Mouse (Mus musculus): ENCODE data around the gene Hao1. TPM values are rescaled to one million over a fixed set of nuclear protein-coding genes. Genes with fewer than 3 reads are reported as not detected.

Gene Hao1
- polyA plus RNA-seq, 1 experiment = 0.04 TPM

DNA sequence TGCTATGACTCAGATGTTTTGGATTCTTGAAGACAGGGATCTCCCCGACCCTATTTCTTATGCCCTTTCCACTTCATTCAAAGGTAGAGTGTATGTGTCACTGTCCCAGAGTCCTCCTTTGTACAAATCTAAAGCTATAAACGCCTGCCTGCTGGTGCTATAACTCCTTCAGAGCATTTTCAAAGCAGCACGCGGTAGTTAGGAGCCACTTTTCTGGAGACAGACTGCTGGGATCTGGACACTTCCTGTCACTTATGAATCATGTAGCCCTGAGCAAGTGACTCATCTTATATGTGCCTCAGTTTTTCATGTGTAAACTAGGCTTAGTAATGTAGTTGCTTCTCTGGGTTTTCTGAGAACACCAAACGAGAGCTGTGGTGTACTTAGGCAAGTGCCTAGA, 9.1 kb downstream of the Hao1 start:
- no peak overlapping the region for H3K27ac ChIP-seq (ENCODE audit: control insufficient read depth, insufficient read depth, low read length)
- no peaks in the 10 kb centered on the region for H3K27me3 ChIP-seq (ENCODE audit: control insufficient read depth, insufficient read depth, low read length)
- DNase-seq = no peak
- no peaks in the 10 kb centered on the region for H3K36me3 ChIP-seq (ENCODE audit: control insufficient read depth, insufficient read depth, low read length)
- 32% methylated on average over 5 of the region's 5 CpGs for WGBS
- H3K4me3 ChIP-seq (ENCODE audit: control insufficient read depth, insufficient read depth, low read length) = no peak overlapping the region
- H3K4me1 ChIP-seq (replicated peaks; ENCODE audit: control insufficient read depth, insufficient read depth, low read length) = no peaks in the 10 kb centered on the region
- TF ChIP-seq POLR2A (IDR thresholded peaks at IDR 0.05; ENCODE audit: control insufficient read depth, extremely low read depth, insufficient read depth, low read length, poor library complexity) (no peak), CTCF (IDR thresholded peaks at IDR 0.05; ENCODE audit: borderline replicate concordance, control insufficient read depth, extremely low read depth, insufficient read depth, low read length, poor library complexity) (no peak)

DNA sequence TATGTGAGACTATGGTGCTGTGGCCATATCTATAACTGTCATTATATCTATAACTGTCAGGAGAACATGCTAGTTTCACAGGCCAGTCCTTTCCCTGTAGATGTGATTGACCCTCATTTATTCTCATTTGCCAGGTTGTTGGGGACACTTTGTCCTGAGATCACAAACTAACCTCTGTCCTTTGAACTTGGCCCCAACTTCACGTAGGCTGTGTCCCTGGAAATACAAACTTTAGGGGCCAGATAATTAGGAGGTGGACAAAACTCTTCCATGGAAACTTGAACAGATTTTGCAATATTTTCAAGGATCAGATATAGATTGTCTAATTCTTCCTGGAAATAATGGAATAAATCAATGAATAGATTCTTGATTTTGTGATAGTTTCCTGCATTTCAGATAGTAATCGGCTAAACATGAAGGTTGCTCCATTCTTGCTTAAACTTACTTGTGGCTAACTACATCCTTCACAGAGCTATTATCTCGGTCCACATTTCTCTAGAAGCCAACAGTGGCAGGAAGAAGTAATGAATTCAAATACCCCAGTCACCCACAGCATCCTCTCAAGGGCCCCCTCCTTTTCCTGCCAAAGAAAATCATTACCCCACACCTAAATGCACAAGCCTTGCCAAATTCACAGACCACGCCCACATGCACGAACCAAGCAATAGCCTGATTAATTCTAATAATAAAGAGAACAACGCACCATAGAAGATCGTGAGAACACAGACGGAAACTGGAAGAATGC, 9.7 kb downstream of the Hao1 start:
- H3K27ac ChIP-seq (ENCODE audit: control insufficient read depth, insufficient read depth, low read length) = no peak overlapping the region
- WGBS = 18% methylated on average over 8 of the region's 8 CpGs
- no peaks in the 10 kb centered on the region for H3K27me3 ChIP-seq (ENCODE audit: control insufficient read depth, insufficient read depth, low read length)
- H3K4me3 ChIP-seq (ENCODE audit: control insufficient read depth, insufficient read depth, low read length) = no peak overlapping the region
- TF ChIP-seq CTCF (IDR thresholded peaks at IDR 0.05; ENCODE audit: borderline replicate concordance, control insufficient read depth, extremely low read depth, insufficient read depth, low read length, poor library complexity) (no peak), POLR2A (IDR thresholded peaks at IDR 0.05; ENCODE audit: control insufficient read depth, extremely low read depth, insufficient read depth, low read length, poor library complexity) (no peak)
- no peaks in the 10 kb centered on the region for H3K36me3 ChIP-seq (ENCODE audit: control insufficient read depth, insufficient read depth, low read length)
- no peak for DNase-seq
- H3K4me1 ChIP-seq (replicated peaks; ENCODE audit: control insufficient read depth, insufficient read depth, low read length) = no peaks in the 10 kb centered on the region

DNA sequence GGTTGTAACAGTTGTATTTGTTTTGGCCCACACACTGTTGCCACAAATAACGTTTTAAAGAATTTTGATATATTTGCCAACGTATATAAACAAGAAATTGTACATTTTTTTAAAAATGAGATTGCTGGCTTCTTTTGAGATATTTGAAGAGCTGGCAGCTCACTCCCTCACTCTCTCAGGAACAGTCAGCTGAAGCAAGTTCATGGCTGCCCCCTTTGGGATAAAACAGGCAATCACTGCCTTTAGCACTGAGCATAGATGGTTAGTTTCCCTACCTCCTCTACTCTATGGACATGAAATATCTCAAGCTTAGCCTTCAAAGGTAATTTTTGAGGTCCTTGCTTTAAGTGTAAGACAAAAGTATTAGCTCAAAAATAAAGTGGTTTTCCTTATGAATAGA, 10.7 kb downstream of the Hao1 start:
- Histone ChIP-seq H3K27me3 (ENCODE audit: control insufficient read depth, insufficient read depth, low read length) (no peaks in the 10 kb centered on the region), H3K27ac (ENCODE audit: control insufficient read depth, insufficient read depth, low read length) (no peak overlapping the region), H3K36me3 (ENCODE audit: control insufficient read depth, insufficient read depth, low read length) (no peaks in the 10 kb centered on the region), H3K4me3 (ENCODE audit: control insufficient read depth, insufficient read depth, low read length) (no peak overlapping the region), H3K4me1 (replicated peaks; ENCODE audit: control insufficient read depth, insufficient read depth, low read length) (no peaks in the 10 kb centered on the region)
- DNase-seq = no peak
- TF ChIP-seq POLR2A (IDR thresholded peaks at IDR 0.05; ENCODE audit: control insufficient read depth, extremely low read depth, insufficient read depth, low read length, poor library complexity) (no peak), CTCF (IDR thresholded peaks at IDR 0.05; ENCODE audit: borderline replicate concordance, control insufficient read depth, extremely low read depth, insufficient read depth, low read length, poor library complexity) (no peak)
- 76% methylated on average over 2 of the region's 2 CpGs for WGBS

DNA sequence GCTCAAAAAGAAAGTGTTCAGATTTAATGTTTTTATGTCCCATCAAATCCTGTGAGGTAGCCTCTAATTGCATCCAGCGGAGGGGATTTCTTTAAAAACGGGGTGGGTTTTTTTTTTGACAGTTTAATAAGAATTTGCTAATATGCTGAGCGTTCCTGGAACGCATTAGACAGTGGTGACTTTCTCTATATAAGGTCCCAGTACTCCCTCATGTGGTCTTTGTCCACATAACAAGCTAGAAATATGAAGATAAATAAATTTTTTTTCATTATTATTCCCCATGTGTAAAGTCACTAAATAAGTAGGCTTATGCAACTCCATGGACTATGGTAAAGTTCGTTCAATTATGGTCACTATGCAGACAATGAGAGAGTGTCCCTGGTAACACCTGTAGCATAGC, 13.1 kb downstream of the Hao1 start:
- H3K27me3 ChIP-seq (ENCODE audit: control insufficient read depth, insufficient read depth, low read length) = no peaks in the 10 kb centered on the region
- TF ChIP-seq CTCF (IDR thresholded peaks at IDR 0.05; ENCODE audit: borderline replicate concordance, control insufficient read depth, extremely low read depth, insufficient read depth, low read length, poor library complexity) (no peak), POLR2A (IDR thresholded peaks at IDR 0.05; ENCODE audit: control insufficient read depth, extremely low read depth, insufficient read depth, low read length, poor library complexity) (no peak)
- H3K27ac ChIP-seq (ENCODE audit: control insufficient read depth, insufficient read depth, low read length) = no peak overlapping the region
- H3K4me3 ChIP-seq (ENCODE audit: control insufficient read depth, insufficient read depth, low read length) = no peak overlapping the region
- no peak for DNase-seq
- no peaks in the 10 kb centered on the region for H3K36me3 ChIP-seq (ENCODE audit: control insufficient read depth, insufficient read depth, low read length)
- WGBS = 20% methylated on average over 5 of the region's 5 CpGs
- no peaks in the 10 kb centered on the region for H3K4me1 ChIP-seq (replicated peaks; ENCODE audit: control insufficient read depth, insufficient read depth, low read length)

DNA sequence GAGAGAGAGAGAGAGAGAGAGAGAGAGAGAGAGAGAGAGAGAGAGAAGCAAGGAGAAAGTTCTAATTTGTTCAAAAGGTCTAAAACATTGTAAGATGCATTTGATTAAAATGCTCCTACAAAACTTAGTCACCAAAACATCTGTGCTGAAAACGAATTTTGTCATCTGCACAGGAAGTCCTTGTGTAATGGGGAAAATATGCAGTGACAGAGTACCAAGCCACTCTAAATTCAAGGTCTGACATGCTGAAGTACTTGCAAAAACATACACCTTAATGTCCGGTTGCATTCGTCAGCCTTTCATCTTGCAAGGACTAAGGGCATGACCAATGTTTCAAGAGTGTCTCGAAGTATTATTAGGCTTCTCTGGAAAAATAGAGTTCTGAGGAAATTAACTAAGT, 15.7 kb downstream of the Hao1 start:
- 33% methylated on average over 4 of the region's 4 CpGs for WGBS
- no peak overlapping the region for H3K4me3 ChIP-seq (ENCODE audit: control insufficient read depth, insufficient read depth, low read length)
- H3K27ac ChIP-seq (ENCODE audit: control insufficient read depth, insufficient read depth, low read length) = no peak overlapping the region
- DNase-seq = no peak
- H3K36me3 ChIP-seq (ENCODE audit: control insufficient read depth, insufficient read depth, low read length) = no peaks in the 10 kb centered on the region
- no peaks in the 10 kb centered on the region for H3K27me3 ChIP-seq (ENCODE audit: control insufficient read depth, insufficient read depth, low read length)
- no peaks in the 10 kb centered on the region for H3K4me1 ChIP-seq (replicated peaks; ENCODE audit: control insufficient read depth, insufficient read depth, low read length)
- TF ChIP-seq POLR2A (IDR thresholded peaks at IDR 0.05; ENCODE audit: control insufficient read depth, extremely low read depth, insufficient read depth, low read length, poor library complexity) (no peak), CTCF (IDR thresholded peaks at IDR 0.05; ENCODE audit: borderline replicate concordance, control insufficient read depth, extremely low read depth, insufficient read depth, low read length, poor library complexity) (no peak)

DNA sequence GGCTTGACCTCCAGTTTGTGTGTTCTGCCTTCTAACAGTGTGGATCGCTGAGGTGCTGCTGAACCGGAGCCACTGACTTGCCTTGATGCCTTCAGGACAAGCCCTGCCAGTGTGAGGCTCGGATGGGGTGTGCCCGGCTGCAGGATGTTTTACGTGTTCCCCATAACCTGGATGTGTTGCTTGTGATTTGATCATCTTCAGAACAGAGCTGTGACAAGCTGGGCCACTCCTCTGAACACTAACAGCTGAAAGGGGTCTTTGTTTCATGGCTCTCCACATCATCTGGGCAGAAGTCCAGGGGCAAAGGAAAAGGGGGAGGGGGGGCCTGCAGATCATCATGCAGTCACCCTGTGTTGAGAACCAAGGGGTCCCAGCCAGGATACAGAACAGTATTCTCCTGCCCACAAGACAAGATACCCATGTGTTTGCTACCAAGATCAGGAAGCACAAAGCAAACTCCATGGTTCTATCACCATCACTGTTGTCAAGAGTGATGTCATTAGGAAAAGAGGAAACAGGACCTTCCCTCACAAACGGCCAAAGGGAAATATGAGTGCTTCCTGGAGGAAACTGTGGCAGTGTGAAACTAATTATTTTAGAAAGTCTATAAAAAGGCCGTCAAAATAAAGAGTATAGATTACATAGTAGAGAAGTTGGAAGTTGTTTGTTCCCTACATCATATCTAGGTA, 25.9 kb downstream of the Hao1 start:
- no peaks in the 10 kb centered on the region for H3K36me3 ChIP-seq (ENCODE audit: control insufficient read depth, insufficient read depth, low read length)
- H3K27me3 ChIP-seq (ENCODE audit: control insufficient read depth, insufficient read depth, low read length) = no peaks in the 10 kb centered on the region; the same call in 1 of the 2 replicates
- no peaks in the 10 kb centered on the region for H3K4me1 ChIP-seq (replicated peaks; ENCODE audit: control insufficient read depth, insufficient read depth, low read length)
- WGBS = 11% methylated on average over 7 of the region's 7 CpGs
- TF ChIP-seq CTCF (IDR thresholded peaks at IDR 0.05; ENCODE audit: borderline replicate concordance, control insufficient read depth, extremely low read depth, insufficient read depth, low read length, poor library complexity) = no peak
- no peak overlapping the region for H3K27ac ChIP-seq (ENCODE audit: control insufficient read depth, insufficient read depth, low read length)
- DNase-seq = no peak
- no peak overlapping the region for H3K4me3 ChIP-seq (ENCODE audit: control insufficient read depth, insufficient read depth, low read length)

All from thymus, adult 2 months (tissue).